Mouse (Mus musculus) erythroblast, adult 5-6 weeks (primary cell): ENCODE measurements around the gene Ccnc. TPM values are rescaled to one million over a fixed set of nuclear protein-coding genes. Genes with fewer than 3 reads are reported as not detected.

Source experiments
- ATAC-seq: replicated peaks from 2 replicates; pipeline ENCODE4 v1.8.0; 2016; ENCODE audit warnings: moderate number of reproducible peaks, mild to moderate bottlenecking, moderate TSS enrichment, inconsistent platforms; ENCODE audit not compliant: poor library complexity, low FRiP score, severe bottlenecking
- total RNA-seq, 2 experiments: library from RNA; stranded (forward) in 1 of 2; stranded (reverse) in 1 of 2; fragments of 150-400 nt in 1 of 2; fragments of 200-764, 138-1000 nt in 1 of 2; gene quantifications; 2 replicates each; pipeline versions ENCODE4 v1.2.3 to v1.2.4; 2015 to 2017; ENCODE audit warnings: low replicate concordance in 2 of 2

Ccnc gene
- total RNA-seq, 2 experiments from 2014 or later, result 17.5 to 23.0 TPM

DNA sequence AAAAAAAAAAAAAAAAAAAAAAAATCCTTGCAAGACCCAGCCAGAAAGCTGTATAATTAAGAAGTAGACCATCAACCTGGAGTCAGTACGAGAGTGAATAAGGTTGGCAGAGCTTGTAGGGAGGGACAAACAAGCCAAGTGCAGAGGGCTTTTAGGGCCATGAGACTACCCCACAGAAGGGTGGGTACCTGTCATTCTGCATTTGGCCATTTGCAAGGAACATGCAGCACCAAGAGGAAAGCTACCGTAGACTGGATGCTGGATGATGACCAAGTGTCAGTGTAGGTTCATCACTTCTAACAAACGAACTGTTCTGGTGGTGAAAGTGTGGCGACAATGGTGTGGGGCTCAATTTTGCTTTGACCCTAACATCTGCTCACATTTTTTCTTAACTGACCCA is 62.3 kb downstream of the Ccnc start:
- ATAC-seq, result no peak

- no peak for ATAC-seq
Observed at GRCm38 (mm10) chr4:21793631-21794030, 66.1 kb downstream of the Ccnc start.

GRCm38 (mm10) chr4:21801013-21801412 is 73.5 kb downstream of the Ccnc start:
- no peak for ATAC-seq

- no peak for ATAC-seq
Observed at GRCm38 (mm10) chr4:21801620-21802019, 74.1 kb downstream of the Ccnc start.

- no peak for ATAC-seq
Observed at GRCm38 (mm10) chr4:21807204-21807603, 79.7 kb downstream of the Ccnc start.

Other genes starting within 250 kb of the Ccnc start
- not detected in 2 replicates for gene Prdm13, start 41.7 kb upstream of the Ccnc start, total RNA-seq (2015; ENCODE audit: low replicate concordance)
- not detected in 2 replicates for gene Prdm13, start 41.7 kb upstream of the Ccnc start, total RNA-seq (2017; ENCODE audit: low replicate concordance)
- 26.3 and 28.1 TPM in 2 replicates for gene Usp45, start 39.5 kb downstream of the Ccnc start, total RNA-seq (2015; ENCODE audit: low replicate concordance)
- gene Usp45, start 39.5 kb downstream of the Ccnc start, total RNA-seq (2017; ENCODE audit: low replicate concordance), result 22.7 and 27.5 TPM in 2 replicates
- 7.3 and 12.9 TPM in 2 replicates for gene Tstd3, start 39.5 kb downstream of the Ccnc start, total RNA-seq (2015; ENCODE audit: low replicate concordance)
- 4.9 and 7.5 TPM in 2 replicates for gene Tstd3, start 39.5 kb downstream of the Ccnc start, total RNA-seq (2017; ENCODE audit: low replicate concordance)
- gene Pnisr, start 119.9 kb downstream of the Ccnc start, total RNA-seq (2015; ENCODE audit: low replicate concordance), result 228 and 240 TPM in 2 replicates
- 168 and 259 TPM in 2 replicates for gene Pnisr, start 119.9 kb downstream of the Ccnc start, total RNA-seq (2017; ENCODE audit: low replicate concordance)
- gene Coq3, start 152.0 kb downstream of the Ccnc start, total RNA-seq (2015; ENCODE audit: low replicate concordance), result 0.84 and 2.1 TPM in 2 replicates
- gene Coq3, start 152.0 kb downstream of the Ccnc start, total RNA-seq (2017; ENCODE audit: low replicate concordance), result 2.6 and 3.5 TPM in 2 replicates
- gene Faxc, start 203.6 kb downstream of the Ccnc start, total RNA-seq (2015; ENCODE audit: low replicate concordance), result not detected in 2 replicates
- gene Faxc, start 203.6 kb downstream of the Ccnc start, total RNA-seq (2017; ENCODE audit: low replicate concordance), result 0.28 TPM in 1 of 2 replicates, not detected in the other